Mouse (Mus musculus) heart, postnatal 0 days (tissue): ENCODE measurements around the gene Celf2. TPM values are rescaled to one million over a fixed set of nuclear protein-coding genes. Genes with fewer than 3 reads are reported as not detected.

Source experiments
- ATAC-seq: fragments of 200-750 bp; cut with Nextera tagmentation; 2 replicates; pipeline ENCODE4 v1.8.0; 2017; ENCODE audit warnings: low read depth, moderate number of reproducible peaks, moderate library complexity; ENCODE audit not compliant: insufficient read depth
- DNase-seq: peaks from one replicate; pipeline ENCODE4 v3.0.0-alpha.2; 2016; ENCODE audit warnings: low spot score
- H3K27ac ChIP-seq: fragments of 300-500 bp; sonication (generic); 2 replicates; pipeline ENCODE4 v1.5.1; 2014; ENCODE audit warnings: low read depth, mild to moderate bottlenecking
- H3K27me3 ChIP-seq: fragments of 300-500 bp; sonication (generic); 2 replicates; pipeline ENCODE4 v1.6.1; 2014; ENCODE audit warnings: low read length, mixed read lengths; ENCODE audit not compliant: control insufficient read depth, insufficient read depth
- H3K36me3 ChIP-seq: fragments of 300-500 bp; sonication (generic); replicated peaks from 2 replicates; pipeline ENCODE4 v1.6.1; 2014; ENCODE audit warnings: low read length, mixed read lengths; ENCODE audit not compliant: control insufficient read depth, insufficient read depth
- H3K4me1 ChIP-seq: fragments of 300-500 bp; sonication (generic); 2 replicates; pipeline ENCODE4 v1.6.1; 2014; ENCODE audit warnings: antibody characterized with exemption; ENCODE audit not compliant: control insufficient read depth, insufficient read depth
- H3K4me2 ChIP-seq: fragments of 300-500 bp; sonication (generic); 2 replicates; pipeline ENCODE4 v1.6.1; 2014; ENCODE audit warnings: low read depth, mild to moderate bottlenecking, low read length, moderate library complexity
- H3K4me3 ChIP-seq: fragments of 300-500 bp; sonication (generic); 2 replicates; pipeline ENCODE4 v1.5.1; 2014; ENCODE audit warnings: low read depth, low read length
- H3K9ac ChIP-seq: fragments of 300-500 bp; sonication (generic); replicated peaks from 2 replicates; pipeline ENCODE4 v1.6.1; 2014; ENCODE audit warnings: low read depth, low read length, mixed read lengths
- H3K9me3 ChIP-seq: fragments of 300-500 bp; sonication (generic); replicated peaks from 2 replicates; pipeline ENCODE4 v1.6.1; 2016; ENCODE audit warnings: low read length; ENCODE audit not compliant: control insufficient read depth
- CTCF ChIP-seq: IDR thresholded peaks from 2 replicates; pipeline ENCODE4 v1.5.1; 2016; ENCODE audit warnings: antibody characterized with exemption, control low read depth, low read depth
- EP300 ChIP-seq: IDR thresholded peaks from 2 replicates; pipeline ENCODE4 v1.6.1; 2016; ENCODE audit warnings: antibody characterized with exemption, low read depth
- WGBS: fragments of 180-500 bp; shearing (Covaris S2); extraction: QIAGEN DNeasy Blood & Tissue Kit; methylation state at CpG from one replicate; pipeline ENCODE4 v1.1.7; 2014; 5-methylcytosine and 5-hydroxymethylcytosine counted together
- polyA plus RNA-seq: library from polyadenylated mRNA; unstranded; fragments of >200 nt; fragmentation: Nextera tagmentation; extraction: Ambion mirVana; gene quantifications from 2 replicates; pipeline ENCODE4 v1.2.1, GENCODE M21; 2015
- total RNA-seq: library from RNA; depleted of rRNA; stranded (reverse); fragments of >200 nt; gene quantifications from 2 replicates; pipeline ENCODE4 v1.2.3, GENCODE M21; 2014; ENCODE audit warnings: low replicate concordance

Gene Celf2
- total and polyA plus RNA-seq, 2 experiments from 2014 or later = 47.6 to 64.9 TPM

DNA sequence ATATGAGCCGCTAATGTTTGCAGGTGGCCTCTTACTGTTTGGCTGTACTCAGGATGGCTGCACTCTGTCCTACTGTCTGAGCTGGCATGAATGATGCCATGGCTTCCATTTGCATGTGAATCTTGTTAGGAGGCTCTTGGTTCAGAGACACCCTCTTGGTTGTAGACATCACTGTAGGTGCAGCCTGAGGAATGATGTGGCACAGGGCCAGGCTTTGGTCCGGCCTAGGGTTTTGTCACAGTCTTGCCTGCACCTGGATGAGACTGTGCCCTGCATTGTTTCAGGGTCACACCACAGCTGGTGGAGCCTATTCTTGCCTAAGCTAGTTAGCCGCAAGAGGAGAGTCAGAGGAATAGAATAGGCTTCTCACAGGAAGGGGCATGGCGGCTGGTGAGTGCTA lies 977.0 kb downstream of the Celf2 start:
- 74% methylated on average over 4 of the region's 4 CpGs for WGBS

DNA sequence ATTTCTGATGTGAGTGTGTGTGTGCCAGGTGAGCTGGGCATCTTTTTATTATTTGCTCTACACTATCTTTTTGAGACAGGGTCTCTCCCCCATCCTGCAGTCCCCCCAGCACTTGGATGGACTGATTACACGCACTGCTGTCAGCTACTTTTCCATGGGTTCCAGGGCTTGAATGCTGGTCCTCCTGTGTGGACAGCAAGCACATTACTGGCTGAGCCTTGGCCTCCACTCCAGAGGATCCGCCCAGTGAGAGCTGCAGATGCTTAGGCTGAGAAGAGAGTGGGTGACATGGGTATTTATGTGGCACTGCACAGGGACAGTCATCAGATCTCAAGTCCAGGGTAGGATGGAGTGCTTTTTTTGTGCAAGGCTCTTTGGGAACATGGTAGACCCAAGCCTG lies 981.3 kb downstream of the Celf2 start:
- H3K9me3 ChIP-seq = no peaks in the 10 kb centered on the region
- no peak overlapping the region for H3K27ac ChIP-seq
- no peak for TF ChIP-seq EP300
- TF ChIP-seq CTCF = no peak
- no peaks in the 10 kb centered on the region for H3K27me3 ChIP-seq
- no peak overlapping the region for H3K4me3 ChIP-seq
- H3K4me1 ChIP-seq = no peaks in the 10 kb centered on the region
- H3K9ac ChIP-seq = no peak overlapping the region
- DNase-seq (no peak), ATAC-seq (no peak)
- no peak overlapping the region for H3K4me2 ChIP-seq
- WGBS = 85% methylated on average over 2 of the region's 2 CpGs
- H3K36me3 ChIP-seq = no peaks in the 10 kb centered on the region

More for the DNA sequence above, 977.0 kb downstream of the Celf2 start:
- H3K27me3 ChIP-seq = no peaks in the 10 kb centered on the region
- no peaks in the 10 kb centered on the region for H3K9me3 ChIP-seq
- no peaks in the 10 kb centered on the region for H3K4me1 ChIP-seq
- no peak overlapping the region for H3K4me2 ChIP-seq
- ATAC-seq (no peak), DNase-seq (no peak)
- no peaks in the 10 kb centered on the region for H3K36me3 ChIP-seq
- TF ChIP-seq CTCF (no peak), EP300 (no peak)
- no peak overlapping the region for H3K27ac ChIP-seq
- no peak overlapping the region for H3K9ac ChIP-seq
- no peak overlapping the region for H3K4me3 ChIP-seq

- Histone ChIP-seq H3K4me2 (no peak overlapping the region), H3K27me3 (no peaks in the 10 kb centered on the region), H3K9ac (no peak overlapping the region), H3K27ac (no peak overlapping the region), H3K4me1 (no peaks in the 10 kb centered on the region), H3K9me3 (no peaks in the 10 kb centered on the region), H3K36me3 (no peaks in the 10 kb centered on the region), H3K4me3 (no peak overlapping the region)
- WGBS = 81% methylated on average over 11 of the region's 11 CpGs
- DNase-seq (no peak), ATAC-seq (no peak)
- TF ChIP-seq CTCF = no peak
- TF ChIP-seq EP300 = no peak
Measured at GRCm38 (mm10) chr2:6526825-6527224, 982.5 kb downstream of the Celf2 start.

- ATAC-seq (no peak), DNase-seq (no peak)
- H3K4me1 ChIP-seq = no peaks in the 10 kb centered on the region
- H3K4me2 ChIP-seq = no peak overlapping the region
- H3K36me3 ChIP-seq = no peaks in the 10 kb centered on the region
- WGBS = 34% methylated on average over 4 of the region's 4 CpGs
- no peaks in the 10 kb centered on the region for H3K27me3 ChIP-seq
- no peak overlapping the region for H3K27ac ChIP-seq
- TF ChIP-seq EP300 (no peak), CTCF (no peak)
- H3K9me3 ChIP-seq = no peaks in the 10 kb centered on the region
- no peak overlapping the region for H3K4me3 ChIP-seq
- no peak overlapping the region for H3K9ac ChIP-seq
Measured at GRCm38 (mm10) chr2:6526311-6526710, 983.1 kb downstream of the Celf2 start.

- ATAC-seq = no peak
Measured at GRCm38 (mm10) chr2:6523924-6524300, 985.5 kb downstream of the Celf2 start.

DNA sequence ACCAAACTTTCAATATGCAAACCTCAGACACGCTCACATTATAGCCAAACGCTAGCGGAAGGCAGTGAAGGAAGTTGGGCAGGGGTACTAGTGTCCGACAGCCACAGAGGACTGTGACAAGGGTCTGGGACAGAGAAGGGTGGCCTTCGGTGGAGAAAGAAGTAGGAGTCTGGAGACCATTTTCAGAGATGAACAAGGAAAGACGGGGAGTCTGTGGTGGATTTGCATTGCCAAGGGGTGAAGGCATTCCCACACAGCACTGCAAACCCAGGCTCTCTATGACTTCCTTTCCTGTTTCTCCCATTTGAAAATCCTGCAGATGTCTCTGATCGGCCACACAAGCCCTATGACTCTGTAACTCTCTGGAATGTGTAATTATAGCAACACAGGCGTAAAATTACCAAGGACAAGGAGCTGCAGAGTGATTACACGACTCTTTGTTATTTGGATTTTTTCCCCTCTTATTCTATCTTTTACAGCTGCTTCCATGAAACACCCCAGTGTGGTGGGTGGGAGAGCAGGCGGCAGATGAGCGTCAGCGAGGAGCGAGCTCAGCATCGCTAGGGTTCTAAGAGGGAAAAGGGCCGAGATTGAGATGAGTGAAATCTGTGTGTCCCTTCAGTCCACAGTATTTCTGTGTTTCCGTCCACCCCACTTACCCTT lies 986.0 kb downstream of the Celf2 start:
- no peak overlapping the region for H3K9ac ChIP-seq
- no peaks in the 10 kb centered on the region for H3K36me3 ChIP-seq
- DNase-seq = no peak
- H3K27me3 ChIP-seq = no peaks in the 10 kb centered on the region
- WGBS = 68% methylated on average over 16 of the region's 16 CpGs
- no peaks in the 10 kb centered on the region for H3K9me3 ChIP-seq
- TF ChIP-seq CTCF (no peak), EP300 (no peak)
- no peaks in the 10 kb centered on the region for H3K4me1 ChIP-seq
- no peak overlapping the region for H3K4me2 ChIP-seq
- no peak overlapping the region for H3K27ac ChIP-seq
- no peak overlapping the region for H3K4me3 ChIP-seq
- no peak for ATAC-seq

More at GRCm38 (mm10) chr2:6523924-6524300, 985.5 kb downstream of the Celf2 start:
- Histone ChIP-seq H3K9me3 (no peaks in the 10 kb centered on the region), H3K9ac (no peak overlapping the region), H3K4me3 (no peak overlapping the region), H3K4me1 (no peaks in the 10 kb centered on the region), H3K36me3 (no peaks in the 10 kb centered on the region), H3K4me2 (no peak overlapping the region), H3K27me3 (no peaks in the 10 kb centered on the region), H3K27ac (no peak overlapping the region)
- no peak for TF ChIP-seq EP300
- no peak for TF ChIP-seq CTCF
- DNase-seq = no peak
- 90% methylated on average over 10 of the region's 10 CpGs for WGBS
